Mouse (Mus musculus): Measurements from ENCODE around the gene 0610009B22Rik. TPM values are rescaled to one million over a fixed set of nuclear protein-coding genes. Genes with fewer than 3 reads are reported as not detected.
"Not testable (repeated sequence)": the region's sequence is repeated elsewhere in the genome, so short reads cannot be mapped to it uniquely, and the experiment has no call there.

The 0610009B22Rik gene
- 10 to 100 TPM; 32.2 to 33.8 TPM for total RNA-seq (2021)

GRCm38 (mm10) chr11:51688330-51689328, at the start of gene 0610009B22Rik:
TSS of gene 0610009B22Rik (minus strand) at chr11:51688874.
- DNase-seq (ENCODE audit: low spot score in 2 of 2) = peak; percentile 100
- intact Hi-C loops (cut with DNase I) = loop anchor here (5.0 kb wide), 1 partner anchor 51 kb away; the partner anchor contains the start of gene Rmnd5b

GRCm38 (mm10) chr11:51734218-51734617, 45.5 kb upstream of the 0610009B22Rik start:
- DNase-seq (ENCODE audit: low spot score in 2 of 2); intact Hi-C loops (cut with DNase I): not testable (repeated sequence)

- intact Hi-C loops (cut with DNase I) = no loop called here
- DNase-seq (ENCODE audit: low spot score in 2 of 2) = no peak
These were observed 44.2 kb upstream of the 0610009B22Rik start for GRCm38 (mm10) chr11:51732883-51733282.

GRCm38 (mm10) chr11:51721066-51721465, 32.4 kb upstream of the 0610009B22Rik start:
- intact Hi-C loops (cut with DNase I) = no loop called here

GRCm38 (mm10) chr11:51707080-51707479, 18.4 kb upstream of the 0610009B22Rik start:
- DNase-seq (ENCODE audit: low spot score in 2 of 2) = no peak
- intact Hi-C loops (cut with DNase I) = no loop called here

More at GRCm38 (mm10) chr11:51721066-51721465, 32.4 kb upstream of the 0610009B22Rik start:
- DNase-seq (ENCODE audit: low spot score in 2 of 2) = no peak

- no peak for DNase-seq (ENCODE audit: low spot score in 2 of 2)
- intact Hi-C loops (cut with DNase I) = no loop called here
These were observed 17.8 kb upstream of the 0610009B22Rik start for GRCm38 (mm10) chr11:51706451-51706850.

- intact Hi-C loops (cut with DNase I) = no loop called here
- no peak for DNase-seq (ENCODE audit: low spot score in 2 of 2)
These were observed 14.8 kb upstream of the 0610009B22Rik start for GRCm38 (mm10) chr11:51703379-51703998.

- no peak for DNase-seq (ENCODE audit: low spot score in 2 of 2)
- intact Hi-C loops (cut with DNase I) = no loop called here
These were observed 14.2 kb upstream of the 0610009B22Rik start for GRCm38 (mm10) chr11:51702831-51703230.

- intact Hi-C loops (cut with DNase I) = no loop called here
- DNase-seq (ENCODE audit: low spot score in 2 of 2) = no peak
These were observed 6.3 kb upstream of the 0610009B22Rik start for GRCm38 (mm10) chr11:51694984-51695383.

- intact Hi-C loops (cut with DNase I); DNase-seq (ENCODE audit: low spot score in 2 of 2): not testable (repeated sequence)
These were observed 1.9 kb upstream of the 0610009B22Rik start for GRCm38 (mm10) chr11:51690597-51690996.

- no peak for DNase-seq (ENCODE audit: low spot score in 2 of 2)
- intact Hi-C loops (cut with DNase I) = loop anchor here (5.0 kb wide), 1 partner anchor 52 kb away; the partner anchor contains the start of gene Rmnd5b
These were observed 669 bp upstream of the 0610009B22Rik start for GRCm38 (mm10) chr11:51689343-51689742.

- no peak for DNase-seq (ENCODE audit: low spot score in 2 of 2)
- intact Hi-C loops (cut with DNase I) = loop anchor here (1.0 kb wide), 1 partner anchor 65 kb away; no protein-coding TSS in a partner anchor
These were observed 6.7 kb downstream of the 0610009B22Rik start for GRCm38 (mm10) chr11:51681976-51682374.

- intact Hi-C loops (cut with DNase I) = loop anchor here (1.0 kb wide), 1 partner anchor 64 kb away; no protein-coding TSS in a partner anchor
These were observed 7.2 kb downstream of the 0610009B22Rik start for GRCm38 (mm10) chr11:51681324-51681975.

GRCm38 (mm10) chr11:51679466-51679865, 9.2 kb downstream of the 0610009B22Rik start:
- intact Hi-C loops (cut with DNase I) = no loop called here
- no peak for DNase-seq (ENCODE audit: low spot score in 2 of 2)

More at GRCm38 (mm10) chr11:51681324-51681975, 7.2 kb downstream of the 0610009B22Rik start:
- peak; percentile 76 to 85 for DNase-seq (ENCODE audit: low spot score in 2 of 2)

- no peak for DNase-seq (ENCODE audit: low spot score in 2 of 2)
- intact Hi-C loops (cut with DNase I) = no loop called here
These were observed 10.8 kb downstream of the 0610009B22Rik start for GRCm38 (mm10) chr11:51677737-51678418.

- intact Hi-C loops (cut with DNase I) = no loop called here
- no peak for DNase-seq (ENCODE audit: low spot score in 2 of 2)
These were observed 13.3 kb downstream of the 0610009B22Rik start for GRCm38 (mm10) chr11:51675386-51675785.

GRCm38 (mm10) chr11:51673291-51673690, 15.4 kb downstream of the 0610009B22Rik start:
- DNase-seq (ENCODE audit: low spot score in 2 of 2) = no peak
- intact Hi-C loops (cut with DNase I) = no loop called here

GRCm38 (mm10) chr11:51671376-51671775, 17.3 kb downstream of the 0610009B22Rik start:
- no peak for DNase-seq (ENCODE audit: low spot score in 2 of 2)

GRCm38 (mm10) chr11:51670846-51671245, 17.8 kb downstream of the 0610009B22Rik start:
- intact Hi-C loops (cut with DNase I) = no loop called here
- DNase-seq (ENCODE audit: low spot score in 2 of 2) = no peak

More at GRCm38 (mm10) chr11:51671376-51671775, 17.3 kb downstream of the 0610009B22Rik start:
- intact Hi-C loops (cut with DNase I) = no loop called here

All from left cerebral cortex, postnatal 36 days (tissue).